Comparison of ENCODE assay signal across 11 mouse cellular contexts in genomic region chr9:31315983-31316382, GRCm38 (mm10). TPM values are rescaled to one million over a fixed set of nuclear protein-coding genes. Genes with fewer than 3 reads are reported as not detected.
DNase-seq lines count a peak whose midpoint lies in the region; ATAC-seq lines count a peak whose summit lies in the region.
"Had no signal": no experiment of that assay in that cellular context is flagged by ENCODE, and none has a peak within 500 bp of the region (broad histone marks: within the 10 kb centered on the region; RNA-seq: fewer than 3 reads in every experiment).

No protein-coding gene starts in this region.

- no peak for DNase-seq in liver
- peak; percentile 94 to 97 for DNase-seq in cerebellum, adult 18-20 months
- DNase-seq in thymus, postnatal 10 days (ENCODE audit: low spot score in 2 of 2): no peak
- DNase-seq in MN1 (ENCODE audit: low spot score): no peak
- no peak for DNase-seq in embryo, embryonic 10.5 days (ENCODE audit: low spot score)
- DNase-seq: thymus, postnatal 36 days had no signal

- H3K27ac ChIP-seq in liver, embryonic 15.5 days (replicated peaks): no peak overlapping the region
- H3K27ac ChIP-seq in hindbrain, embryonic 12.5 days: no peak overlapping the region; the same call in 1 of the 2 replicates
- H3K27ac ChIP-seq in neural tube, embryonic 14.5 days (ENCODE audit: low read depth, low read length): no peak overlapping the region

- H3K9me3 ChIP-seq in liver, embryonic 15.5 days (replicated peaks): no peaks in the 10 kb centered on the region; the same call in 1 of the 2 replicates
- no peaks in the 10 kb centered on the region for H3K9me3 ChIP-seq in hindbrain, embryonic 12.5 days (replicated peaks)
- no peaks in the 10 kb centered on the region for H3K9me3 ChIP-seq in neural tube, embryonic 14.5 days (ENCODE audit: control insufficient read depth, low read length)

- no peak overlapping the region for H3K4me2 ChIP-seq in liver, embryonic 15.5 days
- no peak overlapping the region for H3K4me2 ChIP-seq in hindbrain, embryonic 12.5 days (replicated peaks)
- no peak overlapping the region for H3K4me2 ChIP-seq in neural tube, embryonic 14.5 days (ENCODE audit: low read depth, low read length)

- peaks cover 7% of the 10 kb centered on the region for H3K4me1 ChIP-seq in liver, embryonic 15.5 days (replicated peaks)
- peaks cover 13% of the 10 kb centered on the region for H3K4me1 ChIP-seq in hindbrain, embryonic 12.5 days
- H3K4me1 ChIP-seq in neural tube, embryonic 14.5 days (ENCODE audit: control insufficient read depth, insufficient read depth, low read length): peaks cover 4% of the 10 kb centered on the region; the same call in 1 of the 2 replicates

- H3K36me3 ChIP-seq in liver, embryonic 15.5 days (replicated peaks): peaks cover 8% of the 10 kb centered on the region; the same call in 1 of the 2 replicates
- 0 out of 2 replicates have a peak, but pooled peaks cover 4% of the 10 kb centered on the region for H3K36me3 ChIP-seq in hindbrain, embryonic 12.5 days
- no peaks in the 10 kb centered on the region for H3K36me3 ChIP-seq in neural tube, embryonic 14.5 days (ENCODE audit: control insufficient read depth, insufficient read depth, low read length)

- 73% methylated on average over 8 of the region's 8 CpGs for WGBS in liver, embryonic 15.5 days (ENCODE audit: insufficient replicate concordance)
- 32% methylated on average over 8 of the region's 8 CpGs for WGBS in hindbrain, embryonic 12.5 days
- 26% methylated on average over 8 of the region's 8 CpGs for WGBS in neural tube, embryonic 14.5 days

- ATAC-seq in liver, embryonic 15.5 days (ENCODE audit: insufficient read depth): peak; percentile 47; the same call in 1 of the 2 replicates
- peak; percentile 76 for ATAC-seq in hindbrain, embryonic 12.5 days (ENCODE audit: low FRiP score)
- peak; percentile 81; the same call in 1 of the 2 replicates for ATAC-seq in neural tube, embryonic 14.5 days (ENCODE audit: low read depth)
- ATAC-seq: Patski had no signal

- no peaks in the 10 kb centered on the region for H3K27me3 ChIP-seq in liver, embryonic 15.5 days
- no peaks in the 10 kb centered on the region for H3K27me3 ChIP-seq in hindbrain, embryonic 12.5 days
- no peaks in the 10 kb centered on the region for H3K27me3 ChIP-seq in neural tube, embryonic 14.5 days (ENCODE audit: control insufficient read depth, insufficient read depth, low read length)
- H3K27me3 ChIP-seq: Patski had no signal

- H3K9ac ChIP-seq in liver, embryonic 15.5 days: no peak overlapping the region
- no peak overlapping the region for H3K9ac ChIP-seq in hindbrain, embryonic 12.5 days
- H3K9ac ChIP-seq in neural tube, embryonic 14.5 days (replicated peaks; ENCODE audit: low read depth, low read length): no peak overlapping the region

- no peak overlapping the region for H3K4me3 ChIP-seq in liver, embryonic 15.5 days (replicated peaks)
- H3K4me3 ChIP-seq in hindbrain, embryonic 12.5 days: no peak overlapping the region
- H3K4me3 ChIP-seq in neural tube, embryonic 14.5 days (ENCODE audit: low read depth, low read length): no peak overlapping the region
- H3K4me3 ChIP-seq: myocyte had no signal

RNA-seq across cellular contexts. Expression of gene Prdm10, which starts 35.6 kb away (rescaled TPM):
- 2.3 and 3.0 TPM in 2 replicates for polyA plus RNA-seq in liver, embryonic 15.5 days (2015; fragmentation: Nextera tagmentation; extraction: Ambion mirVana)
- 8.7 and 9.1 TPM in 2 replicates for polyA plus RNA-seq in hindbrain, embryonic 12.5 days (2016; fragmentation: Nextera tagmentation; extraction: Ambion mirVana)
- 9.6 and 11.6 TPM in 2 replicates for polyA plus RNA-seq in neural tube, embryonic 14.5 days (2014; fragmentation: Nextera tagmentation; extraction: Ambion mirVana)

Comparison
In these comparisons a context has a peak if more than half of its experiments do, and no peak if none do; other contexts are left out.
1. DNase-seq: peak in cerebellum, adult 18-20 months (2 of 2); none in liver (single experiment), thymus, postnatal 10 days (0 of 2), MN1 (single experiment) and embryo, embryonic 10.5 days (single experiment).
2. Peak in every context shown above with its lines, with median percentiles within 50 percentile points of each other: ATAC-seq.